Mouse (Mus musculus): ENCODE data around the gene Lmo1. TPM values are rescaled to one million over a fixed set of nuclear protein-coding genes. Genes with fewer than 3 reads are reported as not detected.
"Not testable (repeated sequence)": the region's sequence is repeated elsewhere in the genome, so short reads cannot be mapped to it uniquely, and the experiment has no call there.

The Lmo1 gene
- polyA plus RNA-seq, 1 experiment from 2014 or later: 10.7 TPM

DNA sequence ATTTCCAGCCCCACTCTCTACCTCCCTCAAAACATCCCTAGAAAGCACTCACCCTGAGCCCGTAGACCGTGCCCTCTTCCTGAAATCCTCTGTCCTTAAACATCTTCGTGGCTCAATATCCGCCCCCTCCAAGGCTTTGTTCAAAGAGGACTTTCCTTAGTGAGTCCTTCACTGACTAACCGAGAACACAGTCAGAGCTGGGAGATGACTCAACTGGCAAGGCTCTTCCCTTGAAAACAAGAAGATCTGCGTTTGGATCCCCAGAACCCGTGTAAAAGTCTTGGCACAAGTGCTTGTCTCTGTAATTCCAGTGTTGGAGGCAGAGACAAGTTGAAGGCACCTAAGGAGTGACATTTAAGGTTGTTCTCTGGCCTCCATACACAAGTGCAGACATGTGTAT is 80.7 kb downstream of the Lmo1 start:
- H3K27me3 ChIP-seq: no peaks in the 10 kb centered on the region
- no peak for TF ChIP-seq CTCF (IDR thresholded peaks at IDR 0.05)
- in situ Hi-C loops (cut with MboI; ENCODE audit: low pct_unique_long_range_greater_than_20kb): loop anchor here (10.0 kb wide), 1 partner anchor 161 kb away; no protein-coding TSS in a partner anchor
- ATAC-seq (no peak), DNase-seq (ENCODE audit: low read depth, low spot score) (no peak)
- ChIA-PET CTCF (no interaction called here), POLR2A (no interaction called here)

- in situ Hi-C loops (cut with MboI; ENCODE audit: low pct_unique_long_range_greater_than_20kb): loop anchor here (10.0 kb wide), 1 partner anchor 163 kb away; no protein-coding TSS in a partner anchor
- CTCF ChIA-PET: interaction anchor here (1.5 kb wide), 1 partner anchor 8 kb away, joined by 3 read pairs; no protein-coding TSS in a partner anchor
- POLR2A ChIA-PET; ATAC-seq; DNase-seq (ENCODE audit: low read depth, low spot score); H3K27me3 ChIP-seq: not testable (repeated sequence)
Observed at GRCm38 (mm10) chr7:109091316-109091715, 83.7 kb downstream of the Lmo1 start.

Other genes starting within 250 kb of the Lmo1 start
- 2.4 TPM for gene Nlrp10, start 245.0 kb downstream of the Lmo1 start, polyA plus RNA-seq (2021)
- 162 TPM for gene Eif3f, start 240.8 kb downstream of the Lmo1 start, polyA plus RNA-seq (2021)
- gene Tub, start 224.9 kb downstream of the Lmo1 start, polyA plus RNA-seq (2021): 0.30 TPM
- gene Ric3, start 91.9 kb downstream of the Lmo1 start, polyA plus RNA-seq (2021): 0.27 TPM